ENCODE assay signal across 8 mouse cellular contexts in the genomic region with DNA sequence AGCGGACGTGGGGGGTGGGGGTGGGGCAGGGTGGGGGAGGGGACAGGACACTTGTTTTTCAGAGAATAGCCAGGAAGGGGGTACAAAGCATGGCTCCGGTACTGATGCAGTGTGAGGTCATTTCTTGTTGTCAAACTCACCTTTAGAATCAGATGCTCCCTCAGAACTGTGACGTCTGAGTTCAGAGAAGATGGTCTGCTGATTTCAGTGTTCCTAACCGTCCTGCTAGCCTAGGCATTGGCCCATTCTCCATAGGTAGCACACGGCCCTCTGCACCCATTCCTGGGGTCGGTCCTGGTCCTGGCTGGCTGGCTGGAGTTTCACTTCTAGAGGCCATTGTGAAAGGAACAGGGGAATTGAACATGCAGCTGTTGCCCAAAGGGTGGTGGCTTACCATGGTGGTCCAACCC. TPM values are rescaled to one million over a fixed set of nuclear protein-coding genes. Genes with fewer than 3 reads are reported as not detected.
DNase-seq lines count a peak whose midpoint lies in the region; ATAC-seq lines count a peak whose summit lies in the region.
"Had no signal": no experiment of that assay in that cellular context is flagged by ENCODE, and none has a peak within 500 bp of the region (broad histone marks: within the 10 kb centered on the region; RNA-seq: fewer than 3 reads in every experiment).

No protein-coding gene starts in this region.

- WGBS in neural tube, embryonic 11.5 days, result 19% methylated on average over 7 of the region's 7 CpGs
- WGBS in forebrain, embryonic 10.5 days, result 19% methylated on average over 7 of the region's 7 CpGs
- WGBS in limb, embryonic 12.5 days, result 27% methylated on average over 7 of the region's 7 CpGs
- 31% methylated on average over 7 of the region's 7 CpGs for WGBS in stomach, embryonic 15.5 days

- H3K9me3 ChIP-seq in neural tube, embryonic 11.5 days (ENCODE audit: control insufficient read depth, low read length), result no peaks in the 10 kb centered on the region
- no peaks in the 10 kb centered on the region for H3K9me3 ChIP-seq in forebrain, embryonic 10.5 days
- no peaks in the 10 kb centered on the region for H3K9me3 ChIP-seq in limb, embryonic 12.5 days
- H3K9me3 ChIP-seq in stomach, embryonic 15.5 days, result no peaks in the 10 kb centered on the region

- no peak overlapping the region for H3K9ac ChIP-seq in neural tube, embryonic 11.5 days (ENCODE audit: low read length)
- 0 out of 2 replicates have a peak overlapping the region, but pooled peaks have one; percentile 18 for H3K9ac ChIP-seq in limb, embryonic 12.5 days (replicated peaks)
- no peak overlapping the region for H3K9ac ChIP-seq in stomach, embryonic 15.5 days

- ATAC-seq in neural tube, embryonic 11.5 days (ENCODE audit: insufficient read depth, low FRiP score, low TSS enrichment), result no peak
- ATAC-seq in limb, embryonic 12.5 days (ENCODE audit: insufficient number of reproducible peaks, insufficient read depth, low FRiP score, low TSS enrichment, low read depth), result no peak
- no peak for ATAC-seq in stomach, embryonic 15.5 days (ENCODE audit: insufficient read depth, low FRiP score, low read depth)

- H3K4me3 ChIP-seq in neural tube, embryonic 11.5 days (ENCODE audit: low read depth, low read length), result no peak overlapping the region
- peak overlapping the region; percentile 27; the same call in 1 of the 2 replicates for H3K4me3 ChIP-seq in forebrain, embryonic 10.5 days
- no peak overlapping the region for H3K4me3 ChIP-seq in limb, embryonic 12.5 days (replicated peaks)
- no peak overlapping the region for H3K4me3 ChIP-seq in stomach, embryonic 15.5 days (replicated peaks)

- no peak for DNase-seq in neural tube, embryonic 11.5 days (ENCODE audit: low spot score)
- no peak for DNase-seq in neural tube, embryonic 10.5 days (ENCODE audit: extremely low spot score, low spot score)
- no peak for DNase-seq in forebrain, embryonic 10.5 days (ENCODE audit: extremely low spot score, low spot score)
- DNase-seq in kidney, postnatal 4 days, result no peak
- DNase-seq in urinary bladder, postnatal 25 days (ENCODE audit: low spot score), result no peak
- DNase-seq: cerebellum, adult 18-20 months had no signal

- no peak overlapping the region for H3K4me2 ChIP-seq in neural tube, embryonic 11.5 days (ENCODE audit: low read depth)
- H3K4me2 ChIP-seq in limb, embryonic 12.5 days, result peak overlapping the region; percentile 15; the same call in 1 of the 2 replicates
- H3K4me2 ChIP-seq in stomach, embryonic 15.5 days, result no peak overlapping the region

- no peaks in the 10 kb centered on the region for H3K36me3 ChIP-seq in neural tube, embryonic 11.5 days (ENCODE audit: control insufficient read depth, insufficient read depth, low read length)
- H3K36me3 ChIP-seq in forebrain, embryonic 10.5 days (replicated peaks), result peaks cover 55% of the 10 kb centered on the region
- no peaks in the 10 kb centered on the region for H3K36me3 ChIP-seq in limb, embryonic 12.5 days
- H3K36me3 ChIP-seq in stomach, embryonic 15.5 days, result no peaks in the 10 kb centered on the region

- H3K27me3 ChIP-seq in neural tube, embryonic 11.5 days (ENCODE audit: control insufficient read depth, insufficient read depth, low read length), result no peaks in the 10 kb centered on the region
- H3K27me3 ChIP-seq in forebrain, embryonic 10.5 days (ENCODE audit: poor library complexity, severe bottlenecking), result no peaks in the 10 kb centered on the region
- H3K27me3 ChIP-seq in limb, embryonic 12.5 days, result no peaks in the 10 kb centered on the region
- no peaks in the 10 kb centered on the region for H3K27me3 ChIP-seq in stomach, embryonic 15.5 days (replicated peaks)

- peaks cover 19% of the 10 kb centered on the region; the same call in 1 of the 2 replicates for H3K4me1 ChIP-seq in neural tube, embryonic 11.5 days (ENCODE audit: control insufficient read depth, insufficient read depth, low read length)
- peaks cover 77% of the 10 kb centered on the region for H3K4me1 ChIP-seq in forebrain, embryonic 10.5 days
- peaks cover 75% of the 10 kb centered on the region for H3K4me1 ChIP-seq in limb, embryonic 12.5 days (replicated peaks)
- peaks cover 51% of the 10 kb centered on the region for H3K4me1 ChIP-seq in stomach, embryonic 15.5 days

- peak overlapping the region; percentile 15 for H3K27ac ChIP-seq in neural tube, embryonic 11.5 days (ENCODE audit: low read depth, low read length)
- peak overlapping the region; percentile 83 for H3K27ac ChIP-seq in forebrain, embryonic 10.5 days
- H3K27ac ChIP-seq in limb, embryonic 12.5 days, result peak overlapping the region; percentile 90
- peak overlapping the region; percentile 86 for H3K27ac ChIP-seq in stomach, embryonic 15.5 days

RNA-seq across cellular contexts. Expression of a gene that starts 30.7 kb away (rescaled TPM):
- polyA plus RNA-seq in neural tube, embryonic 11.5 days (2014; fragmentation: Nextera tagmentation; extraction: Ambion mirVana), result not detected in 2 replicates
- 0.07 and 0.10 TPM in 2 replicates for polyA plus RNA-seq in forebrain, embryonic 10.5 days (2016; fragmentation: Nextera tagmentation; extraction: Ambion mirVana)
- polyA plus RNA-seq in limb, embryonic 12.5 days (2016; fragmentation: Nextera tagmentation; extraction: Ambion mirVana), result 0.45 and 0.50 TPM in 2 replicates
- 2.7 and 2.8 TPM in 2 replicates for polyA plus RNA-seq in stomach, embryonic 15.5 days (2015; fragmentation: Nextera tagmentation; extraction: Ambion mirVana)

RNA-seq across cellular contexts. Expression of a gene that starts 47.2 kb away (rescaled TPM):
- polyA plus RNA-seq in neural tube, embryonic 11.5 days (2014; fragmentation: Nextera tagmentation; extraction: Ambion mirVana), result 22.0 and 25.9 TPM in 2 replicates
- 24.7 and 25.8 TPM in 2 replicates for polyA plus RNA-seq in forebrain, embryonic 10.5 days (2016; fragmentation: Nextera tagmentation; extraction: Ambion mirVana)
- 23.7 and 24.3 TPM in 2 replicates for polyA plus RNA-seq in limb, embryonic 12.5 days (2016; fragmentation: Nextera tagmentation; extraction: Ambion mirVana)
- 18.2 and 20.1 TPM in 2 replicates for polyA plus RNA-seq in stomach, embryonic 15.5 days (2015; fragmentation: Nextera tagmentation; extraction: Ambion mirVana)

Comparison
In these comparisons a context has a peak if more than half of its experiments do, and no peak if none do; other contexts are left out.
1. H3K27ac ChIP-seq: peak in every context shown above with its lines; median percentile 90 in limb, embryonic 12.5 days; 86 in stomach, embryonic 15.5 days; 83 in forebrain, embryonic 10.5 days; 15 in neural tube, embryonic 11.5 days.